Mouse (Mus musculus) midbrain, embryonic 12.5 days (tissue): ENCODE measurements around the gene Trio. TPM values are rescaled to one million over a fixed set of nuclear protein-coding genes. Genes with fewer than 3 reads are reported as not detected.

Source experiments
- ATAC-seq: fragments of 200-750 bp; cut with Nextera tagmentation; 2 replicates; pipeline ENCODE4 v1.8.0; 2017; ENCODE audit warnings: low read depth, moderate TSS enrichment, moderate library complexity; ENCODE audit not compliant: low FRiP score
- H3K27ac ChIP-seq: fragments of 300-500 bp; sonication (generic); replicated peaks from 2 replicates; pipeline ENCODE4 v1.5.1; 2016; ENCODE audit warnings: mild to moderate bottlenecking
- H3K27me3 ChIP-seq: fragments of 300-500 bp; sonication (generic); 2 replicates; pipeline ENCODE4 v1.6.1; 2016; ENCODE audit warnings: mild to moderate bottlenecking
- H3K36me3 ChIP-seq: fragments of 300-500 bp; sonication (generic); 2 replicates; pipeline ENCODE4 v1.6.1; 2016
- H3K4me1 ChIP-seq: fragments of 300-500 bp; sonication (generic); 2 replicates; pipeline ENCODE4 v1.6.1; 2016
- H3K4me2 ChIP-seq: fragments of 300-500 bp; sonication (generic); replicated peaks from 2 replicates; pipeline ENCODE4 v1.6.1; 2016; ENCODE audit warnings: mild to moderate bottlenecking, moderate library complexity
- H3K4me3 ChIP-seq: fragments of 300-500 bp; sonication (generic); 2 replicates; pipeline ENCODE4 v1.5.1; 2016; ENCODE audit warnings: mild to moderate bottlenecking
- H3K9ac ChIP-seq: fragments of 300-500 bp; sonication (generic); replicated peaks from 2 replicates; pipeline ENCODE4 v1.6.1; 2016; ENCODE audit warnings: mild to moderate bottlenecking, moderate library complexity
- H3K9me3 ChIP-seq: fragments of 300-500 bp; sonication (generic); 2 replicates; pipeline ENCODE4 v1.6.1; 2016; ENCODE audit warnings: mild to moderate bottlenecking
- WGBS: fragments of 180-500 bp; shearing (Covaris S2); methylation state at CpG from one replicate; pipeline ENCODE4 v1.1.7; 2016; 5-methylcytosine and 5-hydroxymethylcytosine counted together
- polyA plus RNA-seq: library from polyadenylated mRNA; unstranded; fragments of >200 nt; fragmentation: Nextera tagmentation; extraction: Ambion mirVana; gene quantifications from 2 replicates; pipeline ENCODE4 v1.2.1, GENCODE M21; 2016

Gene Trio
- polyA plus RNA-seq, 1 experiment from 2014 or later: 38.3 TPM

DNA sequence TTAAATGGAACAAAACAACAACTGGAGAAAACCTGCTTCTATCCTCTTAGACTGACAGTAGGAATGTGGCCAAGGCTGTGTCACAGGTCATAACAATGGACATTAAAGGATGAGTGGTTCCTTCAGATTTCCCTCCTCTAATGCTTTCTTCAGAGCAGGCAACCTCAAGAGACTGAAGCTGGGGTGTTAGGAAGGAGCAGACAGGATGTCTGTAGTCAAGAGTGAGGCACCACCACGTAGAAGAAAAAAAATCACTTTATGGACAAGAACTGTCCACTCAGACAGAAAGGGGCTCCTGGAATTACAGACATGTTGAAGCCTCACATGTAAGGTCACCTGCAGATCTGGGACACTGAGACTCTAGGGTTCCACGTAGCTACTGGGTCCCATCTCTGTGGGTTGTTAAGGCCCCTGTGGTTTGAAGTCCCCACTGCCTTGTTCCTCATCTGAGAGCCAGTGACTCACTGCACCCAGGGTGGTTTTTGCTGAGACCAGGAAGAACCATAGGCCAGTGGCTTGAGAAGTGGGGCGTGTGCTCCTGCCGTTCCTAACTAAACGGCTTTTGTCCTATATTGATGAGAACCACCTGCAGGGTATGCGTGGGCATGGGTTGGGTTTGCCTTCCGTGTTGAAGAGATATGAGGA, 316.6 kb downstream of the Trio start:
- Histone ChIP-seq H3K4me1 (no peaks in the 10 kb centered on the region), H3K4me3 (no peak overlapping the region), H3K36me3 (no peaks in the 10 kb centered on the region), H3K27ac (no peak overlapping the region), H3K4me2 (no peak overlapping the region), H3K27me3 (no peaks in the 10 kb centered on the region), H3K9me3 (no peaks in the 10 kb centered on the region), H3K9ac (no peak overlapping the region)
- 88% methylated on average over 7 of the region's 7 CpGs for WGBS
- no peak for ATAC-seq

DNA sequence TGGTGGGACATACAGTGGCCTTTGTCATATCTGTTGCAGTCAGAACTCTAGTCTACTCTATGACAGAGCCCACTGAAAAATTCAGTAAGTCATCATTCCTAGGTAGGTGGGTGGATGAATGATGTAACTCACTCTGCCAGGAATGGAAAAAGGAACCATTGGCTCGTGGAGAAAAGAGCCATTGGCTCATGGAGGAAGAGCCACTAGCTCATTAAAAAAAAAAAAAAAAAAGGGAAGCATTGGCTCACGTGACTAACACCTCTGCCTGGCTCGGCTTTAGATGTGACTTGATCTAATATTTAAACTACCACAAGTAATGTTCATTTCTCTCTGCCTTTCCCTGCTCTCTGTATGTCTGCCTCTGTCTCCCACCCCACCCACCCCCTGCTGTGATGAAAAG, 317.1 kb downstream of the Trio start:
- Histone ChIP-seq H3K4me2 (no peak overlapping the region), H3K4me3 (no peak overlapping the region), H3K9me3 (no peaks in the 10 kb centered on the region), H3K4me1 (no peaks in the 10 kb centered on the region), H3K27ac (no peak overlapping the region), H3K27me3 (no peaks in the 10 kb centered on the region), H3K36me3 (no peaks in the 10 kb centered on the region), H3K9ac (no peak overlapping the region)
- 75% methylated on average over 3 of the region's 3 CpGs for WGBS
- ATAC-seq: no peak

DNA sequence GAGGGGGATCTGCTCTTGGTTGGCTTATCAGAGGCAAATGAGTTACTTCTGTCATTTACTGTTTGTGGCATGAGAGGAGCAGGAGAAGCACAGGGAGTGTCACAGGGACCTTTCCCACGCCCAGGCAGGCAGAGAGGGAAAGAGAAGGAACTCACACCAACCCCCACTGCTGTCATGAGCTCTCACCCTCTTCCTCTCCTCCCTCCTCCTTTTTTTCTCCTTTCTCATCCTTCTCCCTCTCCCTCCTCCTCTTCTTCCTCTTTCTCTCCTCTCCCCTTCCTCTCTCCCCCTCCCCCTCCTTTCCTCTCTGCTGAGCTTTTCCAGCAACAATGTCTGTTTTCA, 322.7 kb downstream of the Trio start:
- H3K9ac ChIP-seq: no peak overlapping the region
- no peak overlapping the region for H3K4me3 ChIP-seq
- H3K27me3 ChIP-seq: peaks cover 3% of the 10 kb centered on the region; the same call in 1 of the 2 replicates
- peaks cover 12% of the 10 kb centered on the region for H3K4me1 ChIP-seq
- 13% methylated on average over 1 of the region's 1 CpGs for WGBS
- no peaks in the 10 kb centered on the region for H3K36me3 ChIP-seq
- no peaks in the 10 kb centered on the region for H3K9me3 ChIP-seq
- ATAC-seq: no peak
- H3K27ac ChIP-seq: 0 out of 2 replicates have a peak overlapping the region, but pooled peaks have one; percentile 10
- H3K4me2 ChIP-seq: no peak overlapping the region

- H3K27ac ChIP-seq: 0 out of 2 replicates have a peak overlapping the region, but pooled peaks have one; percentile 10
- ATAC-seq: no peak
- H3K4me1 ChIP-seq: peaks cover 12% of the 10 kb centered on the region
- H3K9me3 ChIP-seq: no peaks in the 10 kb centered on the region
- 49% methylated on average over 11 of the region's 11 CpGs for WGBS
- H3K36me3 ChIP-seq: no peaks in the 10 kb centered on the region
- no peak overlapping the region for H3K9ac ChIP-seq
- H3K27me3 ChIP-seq: peaks cover 3% of the 10 kb centered on the region; the same call in 1 of the 2 replicates
- no peak overlapping the region for H3K4me2 ChIP-seq
- no peak overlapping the region for H3K4me3 ChIP-seq
Measured at GRCm38 (mm10) chr15:27702031-27702971, 323.3 kb downstream of the Trio start.

DNA sequence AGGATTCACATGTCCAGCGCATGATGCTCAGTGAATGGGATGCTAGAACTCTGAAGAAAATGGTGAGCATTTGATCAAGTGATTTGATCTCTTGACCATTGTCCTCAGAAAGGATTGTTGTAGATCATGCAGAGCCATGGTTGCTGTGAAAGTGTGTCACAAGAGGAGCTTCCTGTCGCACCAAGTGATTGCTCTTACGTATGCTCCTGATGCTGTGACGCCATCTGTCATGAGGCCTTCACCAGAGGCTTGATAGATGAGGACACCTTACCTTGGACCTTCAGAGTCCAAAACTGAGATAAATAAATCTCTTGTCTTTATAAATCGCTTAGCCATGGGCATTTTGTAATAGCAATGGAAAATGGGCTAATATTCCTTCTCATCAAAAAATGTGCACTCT, 328.0 kb downstream of the Trio start:
- Histone ChIP-seq H3K36me3 (no peaks in the 10 kb centered on the region), H3K4me2 (no peak overlapping the region), H3K4me3 (no peak overlapping the region), H3K27me3 (peaks cover 3% of the 10 kb centered on the region; the same call in 1 of the 2 replicates), H3K4me1 (peaks cover 4% of the 10 kb centered on the region), H3K9ac (no peak overlapping the region), H3K9me3 (no peaks in the 10 kb centered on the region), H3K27ac (no peak overlapping the region)
- WGBS: 94% methylated on average over 5 of the region's 5 CpGs
- no peak for ATAC-seq

DNA sequence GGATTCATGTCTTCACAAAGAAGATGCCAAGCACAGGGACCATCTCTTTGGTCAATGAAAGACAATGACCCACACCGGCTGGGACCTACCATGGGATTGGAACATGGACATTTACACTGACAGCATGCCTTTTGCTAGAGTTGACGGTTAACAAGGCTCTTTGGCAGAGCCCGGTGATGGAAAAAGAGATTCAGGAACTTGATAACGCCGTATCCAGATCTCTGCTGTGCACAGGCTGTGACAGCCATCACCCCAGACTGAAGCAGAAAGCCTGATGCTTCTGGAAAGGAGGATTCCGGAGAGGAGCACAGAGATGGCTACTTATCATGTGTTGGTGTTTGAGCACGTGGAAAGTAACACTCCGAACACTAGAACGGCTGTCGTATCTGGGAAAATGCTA, 332.4 kb downstream of the Trio start:
- no peak overlapping the region for H3K4me2 ChIP-seq
- no peak overlapping the region for H3K27ac ChIP-seq
- H3K27me3 ChIP-seq: no peaks in the 10 kb centered on the region
- 94% methylated on average over 10 of the region's 10 CpGs for WGBS
- H3K36me3 ChIP-seq: no peaks in the 10 kb centered on the region
- ATAC-seq: no peak
- H3K9me3 ChIP-seq: no peaks in the 10 kb centered on the region
- no peaks in the 10 kb centered on the region for H3K4me1 ChIP-seq
- H3K4me3 ChIP-seq: no peak overlapping the region
- H3K9ac ChIP-seq: no peak overlapping the region

DNA sequence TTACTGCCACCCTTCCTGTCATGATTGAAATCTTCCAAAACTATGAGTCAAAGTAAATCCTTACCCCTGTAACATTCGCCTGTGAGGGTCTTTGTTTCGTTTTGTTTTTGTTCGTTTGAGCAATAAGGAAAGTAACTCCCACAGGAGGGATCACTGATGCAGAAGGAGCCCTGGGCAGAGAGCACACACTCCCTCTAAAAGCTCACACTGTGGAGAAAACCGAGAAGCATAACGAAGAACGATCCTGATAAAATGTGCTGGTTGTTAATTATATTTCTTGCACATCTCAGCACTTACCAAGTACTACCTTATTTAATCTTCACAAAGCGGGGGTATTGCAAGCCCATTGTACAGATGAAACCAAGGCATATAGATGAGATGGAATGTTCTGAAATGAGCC, 333.5 kb downstream of the Trio start:
- H3K36me3 ChIP-seq: no peaks in the 10 kb centered on the region
- no peaks in the 10 kb centered on the region for H3K9me3 ChIP-seq
- no peak for ATAC-seq
- H3K9ac ChIP-seq: no peak overlapping the region
- WGBS: 76% methylated on average over 7 of the region's 7 CpGs
- H3K27ac ChIP-seq: no peak overlapping the region
- no peaks in the 10 kb centered on the region for H3K4me1 ChIP-seq
- H3K4me2 ChIP-seq: no peak overlapping the region
- no peaks in the 10 kb centered on the region for H3K27me3 ChIP-seq
- no peak overlapping the region for H3K4me3 ChIP-seq

DNA sequence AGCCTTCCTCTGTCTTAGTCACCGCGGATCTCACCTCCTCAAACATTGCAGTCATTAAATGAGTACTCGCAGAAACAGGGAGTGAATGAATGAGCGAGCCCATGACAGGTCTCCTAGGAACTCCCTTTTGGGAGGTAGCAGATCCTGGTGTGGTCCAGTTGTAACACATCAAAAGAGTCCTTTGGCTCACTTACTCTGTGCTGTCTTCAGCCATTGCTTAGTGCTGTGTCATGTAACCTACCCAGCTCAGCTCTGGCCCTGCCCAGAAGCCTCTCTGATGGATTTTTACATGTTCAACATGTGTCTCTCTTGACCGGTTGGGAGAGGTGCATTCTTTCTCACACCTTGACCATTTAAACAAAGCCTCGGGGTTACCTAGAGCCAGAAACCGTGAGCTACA, 334.4 kb downstream of the Trio start:
- no peak for ATAC-seq
- no peaks in the 10 kb centered on the region for H3K9me3 ChIP-seq
- H3K4me2 ChIP-seq: no peak overlapping the region
- no peaks in the 10 kb centered on the region for H3K36me3 ChIP-seq
- H3K4me1 ChIP-seq: no peaks in the 10 kb centered on the region
- H3K9ac ChIP-seq: no peak overlapping the region
- H3K4me3 ChIP-seq: no peak overlapping the region
- 92% methylated on average over 7 of the region's 7 CpGs for WGBS
- no peak overlapping the region for H3K27ac ChIP-seq
- no peaks in the 10 kb centered on the region for H3K27me3 ChIP-seq

DNA sequence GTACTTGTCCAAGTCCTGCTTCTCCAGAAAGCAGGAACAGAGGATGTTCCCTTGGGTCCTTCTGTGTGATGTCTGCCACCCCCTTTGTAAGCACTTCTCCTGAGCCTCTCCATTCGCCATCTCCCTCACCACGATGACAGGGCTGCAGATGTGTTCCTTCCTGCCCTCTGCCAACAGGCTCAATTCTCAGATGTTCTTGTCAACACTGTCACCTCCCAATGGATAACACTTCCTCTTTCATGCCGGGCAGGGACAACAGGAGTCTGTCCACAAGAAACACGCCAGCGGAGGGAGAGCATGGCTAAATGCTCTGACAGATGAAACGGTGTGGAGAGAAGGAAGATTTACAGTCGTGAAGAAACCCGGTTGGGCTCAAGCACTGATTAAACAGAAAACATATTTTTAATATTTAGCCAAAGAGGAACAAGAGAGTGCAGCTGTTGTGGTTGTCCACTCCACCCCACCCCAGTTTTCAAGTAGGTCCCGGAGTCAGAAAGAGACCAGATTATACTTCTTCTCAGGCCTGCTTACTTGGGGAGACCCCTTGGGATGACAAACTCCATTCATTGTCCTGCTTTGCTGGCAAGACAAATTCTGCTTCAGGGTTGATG, 337.5 kb downstream of the Trio start:
- WGBS: 89% methylated on average over 9 of the region's 9 CpGs
- H3K9ac ChIP-seq: no peak overlapping the region

GRCm38 (mm10) chr15:27684813-27685212, 340.8 kb downstream of the Trio start:
- WGBS: 89% methylated on average over 7 of the region's 7 CpGs
- ATAC-seq: no peak

More for the DNA sequence above, 337.5 kb downstream of the Trio start:
- H3K4me1 ChIP-seq: no peaks in the 10 kb centered on the region
- H3K9me3 ChIP-seq: no peaks in the 10 kb centered on the region
- ATAC-seq: no peak
- no peaks in the 10 kb centered on the region for H3K36me3 ChIP-seq
- H3K27me3 ChIP-seq: peaks cover 10% of the 10 kb centered on the region
- H3K4me3 ChIP-seq: no peak overlapping the region
- no peak overlapping the region for H3K4me2 ChIP-seq
- no peak overlapping the region for H3K27ac ChIP-seq

DNA sequence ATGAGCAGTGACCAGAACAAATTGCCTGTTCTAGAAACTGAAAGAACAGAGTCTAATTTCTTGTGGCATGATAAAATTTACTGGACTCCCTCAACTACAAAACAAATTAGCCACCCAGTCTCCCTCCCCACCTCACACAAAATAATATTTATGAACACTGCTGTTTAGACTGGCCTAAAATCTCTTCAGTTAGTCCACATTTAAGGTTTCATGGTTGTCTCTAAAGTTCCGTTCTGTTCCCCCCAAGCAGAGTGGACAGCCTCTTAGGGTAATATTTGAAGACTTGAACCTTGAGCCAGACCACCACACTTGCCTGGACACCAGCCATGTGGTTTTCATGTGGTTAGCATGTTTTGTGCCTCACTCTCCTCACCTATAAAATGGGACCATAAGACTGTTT, 342.4 kb downstream of the Trio start:
- Histone ChIP-seq H3K27ac (no peak overlapping the region), H3K27me3 (peaks cover 36% of the 10 kb centered on the region)
- 91% methylated on average over 1 of the region's 1 CpGs for WGBS

More at GRCm38 (mm10) chr15:27684813-27685212, 340.8 kb downstream of the Trio start:
- Histone ChIP-seq H3K4me3 (no peak overlapping the region), H3K36me3 (no peaks in the 10 kb centered on the region), H3K27me3 (peaks cover 27% of the 10 kb centered on the region), H3K4me1 (peaks cover 3% of the 10 kb centered on the region; the same call in 1 of the 2 replicates), H3K27ac (no peak overlapping the region), H3K4me2 (no peak overlapping the region), H3K9ac (no peak overlapping the region), H3K9me3 (no peaks in the 10 kb centered on the region)

DNA sequence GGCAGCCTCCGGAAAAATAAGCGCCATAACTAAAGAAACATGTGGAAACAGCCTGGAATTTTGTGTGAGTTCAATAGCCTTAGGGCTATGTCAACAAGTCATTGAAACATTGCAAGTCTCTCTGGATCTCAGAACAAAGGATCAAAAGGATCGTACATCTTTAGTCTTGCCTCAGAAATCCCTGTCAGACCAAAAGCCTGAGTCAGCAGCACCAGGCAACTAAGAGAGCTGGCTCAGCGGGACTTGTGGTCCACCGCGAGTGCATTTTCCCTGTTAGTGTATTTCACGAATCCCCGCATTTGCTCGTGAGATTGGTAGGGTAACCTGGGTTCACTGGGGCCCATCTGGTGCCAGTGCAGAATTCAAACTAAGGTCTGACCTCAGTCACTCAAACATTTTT, 343.0 kb downstream of the Trio start:
- ATAC-seq: no peak
- Histone ChIP-seq H3K36me3 (no peaks in the 10 kb centered on the region), H3K27ac (no peak overlapping the region), H3K9ac (no peak overlapping the region), H3K9me3 (no peaks in the 10 kb centered on the region), H3K4me2 (no peak overlapping the region), H3K4me3 (no peak overlapping the region), H3K4me1 (peaks cover 3% of the 10 kb centered on the region; the same call in 1 of the 2 replicates), H3K27me3 (peaks cover 40% of the 10 kb centered on the region)
- 23% methylated on average over 9 of the region's 9 CpGs for WGBS

More for the DNA sequence above, 342.4 kb downstream of the Trio start:
- H3K4me1 ChIP-seq: peaks cover 3% of the 10 kb centered on the region; the same call in 1 of the 2 replicates
- ATAC-seq: no peak
- no peaks in the 10 kb centered on the region for H3K9me3 ChIP-seq
- no peaks in the 10 kb centered on the region for H3K36me3 ChIP-seq
- H3K9ac ChIP-seq: no peak overlapping the region
- no peak overlapping the region for H3K4me3 ChIP-seq
- H3K4me2 ChIP-seq: no peak overlapping the region
